Mouse (Mus musculus): ENCODE results near the gene Bet1l.
A peak's percentile ranks its signal among the peaks of the same experiment; 100 is the strongest.

Gene Bet1l

DNA sequence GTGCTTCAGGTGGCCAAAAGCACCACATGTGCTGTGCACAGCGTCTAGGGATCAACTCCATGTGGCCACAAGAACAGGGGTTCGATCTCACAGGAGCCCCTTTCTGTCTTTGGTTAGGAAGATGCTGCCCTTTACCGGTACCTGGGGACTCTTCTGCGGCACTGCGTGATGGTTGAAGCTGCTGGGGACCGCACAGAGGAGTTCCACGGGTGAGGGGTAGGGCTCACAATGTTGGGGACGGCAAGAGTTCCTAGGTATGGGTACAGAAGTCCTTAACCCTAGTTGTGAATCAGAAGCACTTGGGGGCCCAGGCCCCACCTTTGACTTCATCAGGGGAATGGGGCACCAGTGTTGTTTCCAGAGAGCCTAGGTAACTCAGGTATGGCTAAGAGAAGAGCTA, 1.4 kb upstream of the Bet1l start:
- no peak for DNase-seq (ENCODE audit: low read depth, low spot score)

- peak; percentile 58 for DNase-seq (ENCODE audit: low read depth, low spot score)
These were observed 410 bp downstream of the Bet1l start, which contains the start of gene Ric8a for GRCm38 (mm10) chr7:140856785-140857549. Gene Ric8a (plus strand): TSS chr7:140856957.

GRCm38 (mm10) chr7:140855860-140856784, 1.3 kb downstream of the Bet1l start, which contains the start of gene Gm45785:
Gene Gm45785 (minus strand): TSS chr7:140856331.
- DNase-seq (ENCODE audit: low read depth, low spot score): peak; percentile 78

GRCm38 (mm10) chr7:140855181-140855580, 2.2 kb downstream of the Bet1l start:
- no peak for DNase-seq (ENCODE audit: low read depth, low spot score)

DNA sequence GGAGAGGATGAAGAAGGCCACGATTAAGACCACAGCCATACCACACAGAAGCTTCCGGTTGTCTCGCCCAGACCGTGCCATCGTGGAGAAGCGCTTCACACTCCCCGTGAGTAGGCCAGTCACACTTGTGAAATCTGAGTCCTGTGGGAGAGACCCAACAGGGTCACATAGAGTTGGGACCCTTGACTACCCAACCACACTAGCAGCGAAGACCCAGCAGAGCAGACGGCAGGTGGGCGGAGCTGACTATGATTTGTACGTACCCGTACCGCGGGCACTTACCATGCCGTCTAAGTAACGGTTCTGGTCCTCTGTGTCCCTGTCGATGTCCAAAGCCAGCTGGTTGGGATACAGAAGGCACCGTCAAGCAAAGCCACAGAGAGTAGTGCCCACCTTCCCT, 2.9 kb downstream of the Bet1l start:
- no peak for DNase-seq (ENCODE audit: low read depth, low spot score)

DNA sequence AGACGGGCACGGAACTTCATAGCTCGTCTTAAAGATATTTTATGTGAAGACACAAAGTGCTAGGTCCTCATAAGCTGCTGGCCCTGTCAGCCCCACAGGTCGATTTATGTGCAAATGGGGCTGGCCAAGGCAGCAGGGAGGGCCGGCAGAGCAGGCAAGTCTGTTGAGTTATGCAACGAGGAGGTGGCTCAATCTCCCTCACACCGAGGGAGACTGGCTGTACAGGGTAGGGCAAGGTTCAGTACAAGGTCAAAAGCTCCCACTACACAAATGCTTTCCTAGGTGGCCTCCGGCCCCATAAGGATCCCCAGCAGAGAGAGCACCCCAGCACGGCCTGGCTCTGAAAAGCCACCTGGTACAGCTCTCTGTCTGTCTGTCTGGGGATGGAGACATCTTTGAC, 4.0 kb downstream of the Bet1l start:
- DNase-seq (ENCODE audit: low read depth, low spot score): no peak

GRCm38 (mm10) chr7:140851916-140852315, 5.5 kb downstream of the Bet1l start:
- DNase-seq (ENCODE audit: low read depth, low spot score): no peak

- DNase-seq (ENCODE audit: low read depth, low spot score): no peak
These were observed 8.8 kb downstream of the Bet1l start for GRCm38 (mm10) chr7:140848591-140848990.

GRCm38 (mm10) chr7:140847755-140848580, 9.4 kb downstream of the Bet1l start, which contains the start of gene Odf3:
Gene Odf3 (plus strand): TSS chr7:140847805.
- DNase-seq (ENCODE audit: low read depth, low spot score): no peak

- DNase-seq (ENCODE audit: low read depth, low spot score): no peak
These were observed 10.7 kb downstream of the Bet1l start for GRCm38 (mm10) chr7:140846676-140847075.

- DNase-seq (ENCODE audit: low read depth, low spot score): no peak
These were observed 11.7 kb downstream of the Bet1l start for GRCm38 (mm10) chr7:140845683-140846082.

DNA sequence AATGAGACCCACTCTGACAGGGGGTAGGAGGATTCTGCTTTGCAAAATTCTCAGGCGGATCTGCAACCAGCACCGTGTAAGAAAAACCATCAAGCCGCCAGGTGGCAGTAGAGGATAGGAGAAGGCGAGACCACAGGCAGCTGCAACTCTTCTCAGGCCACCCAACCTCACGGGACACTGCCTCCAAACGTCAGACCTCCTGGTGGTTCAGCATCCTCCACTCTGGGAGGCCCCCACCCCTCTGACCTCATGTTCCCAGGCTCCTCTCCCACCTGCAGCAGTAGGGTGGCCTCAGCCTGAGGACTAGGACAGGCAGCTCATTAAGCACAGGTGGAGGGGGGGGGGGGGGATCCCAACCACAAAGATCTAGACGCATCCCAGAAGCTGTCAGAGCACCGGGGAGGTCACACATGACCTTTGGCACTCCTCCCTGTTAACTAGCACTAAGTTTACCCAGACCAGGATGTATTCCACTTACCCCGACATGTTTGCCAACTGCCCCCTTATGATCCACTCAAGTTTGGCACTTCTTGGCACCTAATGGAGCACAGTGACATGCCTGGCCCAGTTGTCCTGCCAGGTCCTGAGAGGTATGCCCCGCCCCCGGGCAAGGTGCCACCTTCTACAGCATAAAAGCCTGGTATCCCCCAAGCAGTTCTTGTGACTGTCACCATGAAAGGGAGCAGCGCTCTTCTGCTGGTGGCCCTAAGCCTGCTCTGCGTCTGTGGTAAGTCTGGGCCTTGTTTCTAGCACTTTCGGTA, 12.3 kb downstream of the Bet1l start, which contains the start of gene Scgb1c1:
Gene Scgb1c1, plus strand, starts transcription at position 643 of the 761 bp plus-strand sequence.
- peak; percentile 81 for DNase-seq (ENCODE audit: low read depth, low spot score)

DNA sequence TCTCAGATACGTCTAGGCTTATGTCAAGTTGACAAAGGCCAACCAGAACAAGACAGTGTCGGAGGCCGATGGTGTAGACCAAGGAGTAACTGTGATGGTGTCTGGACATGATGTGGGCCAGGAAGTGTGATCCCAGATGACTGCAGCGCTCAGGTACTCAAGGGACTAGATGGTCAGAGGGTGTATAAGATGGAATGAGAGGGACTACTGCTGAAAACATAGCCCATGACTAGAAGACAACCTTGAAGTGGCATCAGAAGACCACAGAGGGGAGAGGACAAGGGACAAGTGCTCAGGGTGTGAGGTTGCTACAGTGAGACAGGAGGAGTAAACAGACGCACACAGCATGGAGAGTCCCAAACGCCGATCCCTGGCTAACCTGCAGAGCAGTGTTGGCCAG, 13.6 kb downstream of the Bet1l start:
- no peak for DNase-seq (ENCODE audit: low read depth, low spot score)

- no peak for DNase-seq (ENCODE audit: low read depth, low spot score)
These were observed 16.3 kb downstream of the Bet1l start for GRCm38 (mm10) chr7:140840750-140841735.

- DNase-seq (ENCODE audit: low read depth, low spot score): no peak
These were observed 17.8 kb downstream of the Bet1l start for GRCm38 (mm10) chr7:140839556-140839955.

- DNase-seq (ENCODE audit: low read depth, low spot score): no peak
These were observed 20.9 kb downstream of the Bet1l start for GRCm38 (mm10) chr7:140836243-140837115.

DNA sequence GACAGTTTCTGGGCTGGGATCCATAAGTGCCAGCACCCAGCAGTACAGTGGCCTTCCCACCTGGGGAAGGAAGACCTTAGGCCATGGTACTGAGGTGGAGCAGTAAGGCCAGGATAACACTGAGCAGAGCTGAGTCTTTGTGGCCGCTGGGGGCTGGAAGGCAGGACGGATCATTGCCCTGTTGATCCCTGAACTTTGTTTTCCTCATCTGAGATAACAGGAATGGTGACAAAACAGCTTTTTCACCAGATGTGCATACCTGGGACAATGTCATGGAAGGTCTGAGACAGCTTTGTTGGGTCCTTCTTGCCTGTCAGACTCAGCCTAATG, 21.7 kb downstream of the Bet1l start:
- no peak for DNase-seq (ENCODE audit: low read depth, low spot score)

GRCm38 (mm10) chr7:140834968-140835757, 22.2 kb downstream of the Bet1l start, which contains the start of gene Urah:
Gene Urah (plus strand): TSS chr7:140835018.
- no peak for DNase-seq (ENCODE audit: low read depth, low spot score)
